Mouse (Mus musculus): ENCODE results near the gene Arhgef28. TPM values are rescaled to one million over a fixed set of nuclear protein-coding genes. Genes with fewer than 3 reads are reported as not detected.

Arhgef28 gene
- polyA plus RNA-seq, 1 experiment: 0.42 TPM

- Histone ChIP-seq H3K36me3 (ENCODE audit: control insufficient read depth, insufficient read depth, low read length) (no peaks in the 10 kb centered on the region), H3K27me3 (ENCODE audit: control insufficient read depth, insufficient read depth, low read length) (no peaks in the 10 kb centered on the region), H3K4me3 (ENCODE audit: extremely low read depth, insufficient read depth, insufficient read length) (no peak overlapping the region), H3K4me1 (ENCODE audit: control insufficient read depth, insufficient read depth, insufficient read length) (no peaks in the 10 kb centered on the region), H3K27ac (ENCODE audit: insufficient read depth, low read length) (no peak overlapping the region)
- WGBS: 88% methylated on average over 10 of the region's 10 CpGs
- DNase-seq (ENCODE audit: low read depth in 1 of 2, low spot score in 2 of 2): no peak
- TF ChIP-seq POLR2A (IDR thresholded peaks at IDR 0.05; ENCODE audit: low read depth, low read length): no peak
- no peak for TF ChIP-seq CTCF (IDR thresholded peaks at IDR 0.05; ENCODE audit: extremely low read depth, insufficient read depth, insufficient read length, insufficient replicate concordance)
These were observed 322.6 kb downstream of the Arhgef28 start for GRCm38 (mm10) chr13:97883629-97884028.

- no peaks in the 10 kb centered on the region for H3K36me3 ChIP-seq (ENCODE audit: control insufficient read depth, insufficient read depth, low read length)
- TF ChIP-seq POLR2A (IDR thresholded peaks at IDR 0.05; ENCODE audit: low read depth, low read length) (no peak), CTCF (IDR thresholded peaks at IDR 0.05; ENCODE audit: extremely low read depth, insufficient read depth, insufficient read length, insufficient replicate concordance) (no peak)
- no peak overlapping the region for H3K27ac ChIP-seq (ENCODE audit: insufficient read depth, low read length)
- no peaks in the 10 kb centered on the region for H3K4me1 ChIP-seq (ENCODE audit: control insufficient read depth, insufficient read depth, insufficient read length)
- 83% methylated on average over 4 of the region's 4 CpGs for WGBS
- no peak for DNase-seq (ENCODE audit: low read depth in 1 of 2, low spot score in 2 of 2)
- H3K27me3 ChIP-seq (ENCODE audit: control insufficient read depth, insufficient read depth, low read length): no peaks in the 10 kb centered on the region
- H3K4me3 ChIP-seq (ENCODE audit: extremely low read depth, insufficient read depth, insufficient read length): no peak overlapping the region
These were observed 329.8 kb downstream of the Arhgef28 start for GRCm38 (mm10) chr13:97876450-97876849.

- 90% methylated on average over 6 of the region's 6 CpGs for WGBS
- DNase-seq (ENCODE audit: low read depth in 1 of 2, low spot score in 2 of 2): no peak
- H3K27ac ChIP-seq (ENCODE audit: insufficient read depth, low read length): no peak overlapping the region
- H3K4me3 ChIP-seq (ENCODE audit: extremely low read depth, insufficient read depth, insufficient read length): no peak overlapping the region
- TF ChIP-seq POLR2A (IDR thresholded peaks at IDR 0.05; ENCODE audit: low read depth, low read length): no peak
- H3K36me3 ChIP-seq (ENCODE audit: control insufficient read depth, insufficient read depth, low read length): no peaks in the 10 kb centered on the region
- H3K27me3 ChIP-seq (ENCODE audit: control insufficient read depth, insufficient read depth, low read length): no peaks in the 10 kb centered on the region
- no peaks in the 10 kb centered on the region for H3K4me1 ChIP-seq (ENCODE audit: control insufficient read depth, insufficient read depth, insufficient read length)
These were observed 330.2 kb downstream of the Arhgef28 start for GRCm38 (mm10) chr13:97876031-97876430.

- DNase-seq (ENCODE audit: low read depth in 1 of 2, low spot score in 2 of 2): no peak
- WGBS: 40% methylated on average over 12 of the region's 12 CpGs
- no peak for TF ChIP-seq CTCF (IDR thresholded peaks at IDR 0.05; ENCODE audit: extremely low read depth, insufficient read depth, insufficient read length, insufficient replicate concordance)
- TF ChIP-seq POLR2A (IDR thresholded peaks at IDR 0.05; ENCODE audit: low read depth, low read length): no peak
- no peak overlapping the region for H3K27ac ChIP-seq (ENCODE audit: insufficient read depth, low read length)
- H3K27me3 ChIP-seq (ENCODE audit: control insufficient read depth, insufficient read depth, low read length): no peaks in the 10 kb centered on the region
- H3K4me1 ChIP-seq (ENCODE audit: control insufficient read depth, insufficient read depth, insufficient read length): no peaks in the 10 kb centered on the region
- H3K4me3 ChIP-seq (ENCODE audit: extremely low read depth, insufficient read depth, insufficient read length): no peak overlapping the region
- no peaks in the 10 kb centered on the region for H3K36me3 ChIP-seq (ENCODE audit: control insufficient read depth, insufficient read depth, low read length)
These were observed 336.8 kb downstream of the Arhgef28 start for GRCm38 (mm10) chr13:97869428-97869827.

- WGBS: 94% methylated on average over 13 of the region's 13 CpGs
These were observed 338.8 kb downstream of the Arhgef28 start for GRCm38 (mm10) chr13:97867322-97867962.

GRCm38 (mm10) chr13:97859071-97859470 lies 347.2 kb downstream of the Arhgef28 start:
- Histone ChIP-seq H3K27ac (ENCODE audit: insufficient read depth, low read length) (no peak overlapping the region), H3K27me3 (ENCODE audit: control insufficient read depth, insufficient read depth, low read length) (no peaks in the 10 kb centered on the region), H3K36me3 (ENCODE audit: control insufficient read depth, insufficient read depth, low read length) (no peaks in the 10 kb centered on the region), H3K4me1 (ENCODE audit: control insufficient read depth, insufficient read depth, insufficient read length) (peaks cover 6% of the 10 kb centered on the region; the same call in 1 of the 2 replicates), H3K4me3 (ENCODE audit: extremely low read depth, insufficient read depth, insufficient read length) (no peak overlapping the region)
- 81% methylated on average over 3 of the region's 3 CpGs for WGBS
- TF ChIP-seq POLR2A (IDR thresholded peaks at IDR 0.05; ENCODE audit: low read depth, low read length) (no peak), CTCF (IDR thresholded peaks at IDR 0.05; ENCODE audit: extremely low read depth, insufficient read depth, insufficient read length, insufficient replicate concordance) (no peak)
- DNase-seq (ENCODE audit: low read depth in 1 of 2, low spot score in 2 of 2): no peak

More at GRCm38 (mm10) chr13:97867322-97867962, 338.8 kb downstream of the Arhgef28 start:
- no peak for DNase-seq (ENCODE audit: low read depth in 1 of 2, low spot score in 2 of 2)
- no peak overlapping the region for H3K4me3 ChIP-seq (ENCODE audit: extremely low read depth, insufficient read depth, insufficient read length)
- TF ChIP-seq CTCF (IDR thresholded peaks at IDR 0.05; ENCODE audit: extremely low read depth, insufficient read depth, insufficient read length, insufficient replicate concordance): no peak
- no peak for TF ChIP-seq POLR2A (IDR thresholded peaks at IDR 0.05; ENCODE audit: low read depth, low read length)
- H3K4me1 ChIP-seq (ENCODE audit: control insufficient read depth, insufficient read depth, insufficient read length): no peaks in the 10 kb centered on the region
- H3K27ac ChIP-seq (ENCODE audit: insufficient read depth, low read length): no peak overlapping the region
- no peaks in the 10 kb centered on the region for H3K27me3 ChIP-seq (ENCODE audit: control insufficient read depth, insufficient read depth, low read length)
- H3K36me3 ChIP-seq (ENCODE audit: control insufficient read depth, insufficient read depth, low read length): no peaks in the 10 kb centered on the region

- H3K27me3 ChIP-seq (ENCODE audit: control insufficient read depth, insufficient read depth, low read length): no peaks in the 10 kb centered on the region
- peaks cover 6% of the 10 kb centered on the region; the same call in 1 of the 2 replicates for H3K4me1 ChIP-seq (ENCODE audit: control insufficient read depth, insufficient read depth, insufficient read length)
- no peak overlapping the region for H3K4me3 ChIP-seq (ENCODE audit: extremely low read depth, insufficient read depth, insufficient read length)
- no peak overlapping the region for H3K27ac ChIP-seq (ENCODE audit: insufficient read depth, low read length)
- TF ChIP-seq CTCF (IDR thresholded peaks at IDR 0.05; ENCODE audit: extremely low read depth, insufficient read depth, insufficient read length, insufficient replicate concordance): no peak
- no peak for TF ChIP-seq POLR2A (IDR thresholded peaks at IDR 0.05; ENCODE audit: low read depth, low read length)
- H3K36me3 ChIP-seq (ENCODE audit: control insufficient read depth, insufficient read depth, low read length): no peaks in the 10 kb centered on the region
- DNase-seq (ENCODE audit: low read depth in 1 of 2, low spot score in 2 of 2): no peak
- 24% methylated on average over 6 of the region's 6 CpGs for WGBS
These were observed 348.4 kb downstream of the Arhgef28 start for GRCm38 (mm10) chr13:97857860-97858259.
